Mouse (Mus musculus) retina, embryonic 14.5 days (tissue): ENCODE results near the gene Cbfa2t2.
A peak's percentile ranks its signal among the peaks of the same experiment; 100 is the strongest.

Source experiments
- DNase-seq: peaks from one replicate; pipeline ENCODE4 v3.0.0-alpha.2; 2015; ENCODE audit warnings: low spot score

Cbfa2t2 gene

DNA sequence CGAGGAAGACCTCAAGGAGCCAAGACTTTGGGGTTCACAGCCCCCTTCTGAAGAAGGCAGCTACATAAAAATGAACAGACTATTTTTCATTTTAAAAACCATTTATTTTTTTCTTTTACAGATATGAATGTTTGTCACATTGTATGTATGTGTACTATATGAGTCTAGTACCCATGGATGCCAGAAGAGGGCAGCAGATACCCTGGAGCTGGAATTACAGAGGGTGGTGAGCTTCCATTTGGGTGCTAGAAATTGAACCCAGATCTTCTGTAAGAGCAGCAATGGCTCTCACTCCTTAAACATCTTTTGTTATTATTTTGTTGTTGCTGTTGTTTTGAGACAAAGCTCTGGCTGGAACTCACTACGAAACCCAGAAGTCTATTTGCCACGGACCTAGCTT is 10.8 kb upstream of the Cbfa2t2 start:
- DNase-seq = no peak

DNA sequence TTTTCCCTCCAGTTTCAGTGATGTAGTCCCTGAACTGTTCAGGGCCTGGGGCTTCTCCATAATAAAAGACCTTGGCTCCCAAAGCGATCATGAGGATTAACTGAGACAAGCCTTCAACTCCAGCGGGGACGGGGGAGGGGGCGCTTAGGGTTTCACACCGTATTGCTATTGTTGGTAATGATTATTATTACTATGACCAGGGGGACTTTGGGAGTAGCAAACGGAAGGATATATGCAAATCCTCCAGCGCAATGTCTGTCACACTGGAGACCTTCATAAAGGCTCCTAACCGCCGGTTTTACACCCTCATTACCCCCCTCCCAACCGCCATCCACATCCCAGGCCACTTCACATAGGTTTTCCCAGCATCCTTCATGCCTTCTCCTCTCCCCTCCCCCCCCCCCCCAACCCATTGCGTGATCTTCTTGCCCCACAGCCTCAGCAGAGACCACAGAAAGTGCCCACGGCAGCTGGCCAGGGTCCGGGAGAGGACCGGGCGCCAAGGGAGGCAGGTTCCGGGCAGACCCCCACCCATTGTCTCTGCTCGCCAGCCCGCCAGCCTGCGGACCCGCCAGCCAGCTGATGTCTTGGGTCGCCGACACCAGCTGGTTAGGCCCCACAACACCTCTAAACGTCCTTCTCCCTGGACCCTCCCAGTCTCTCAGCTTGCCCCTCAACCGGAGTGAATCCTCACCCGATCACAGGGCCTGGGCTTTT is 9.9 kb upstream of the Cbfa2t2 start:
- DNase-seq = peak; percentile 69

DNA sequence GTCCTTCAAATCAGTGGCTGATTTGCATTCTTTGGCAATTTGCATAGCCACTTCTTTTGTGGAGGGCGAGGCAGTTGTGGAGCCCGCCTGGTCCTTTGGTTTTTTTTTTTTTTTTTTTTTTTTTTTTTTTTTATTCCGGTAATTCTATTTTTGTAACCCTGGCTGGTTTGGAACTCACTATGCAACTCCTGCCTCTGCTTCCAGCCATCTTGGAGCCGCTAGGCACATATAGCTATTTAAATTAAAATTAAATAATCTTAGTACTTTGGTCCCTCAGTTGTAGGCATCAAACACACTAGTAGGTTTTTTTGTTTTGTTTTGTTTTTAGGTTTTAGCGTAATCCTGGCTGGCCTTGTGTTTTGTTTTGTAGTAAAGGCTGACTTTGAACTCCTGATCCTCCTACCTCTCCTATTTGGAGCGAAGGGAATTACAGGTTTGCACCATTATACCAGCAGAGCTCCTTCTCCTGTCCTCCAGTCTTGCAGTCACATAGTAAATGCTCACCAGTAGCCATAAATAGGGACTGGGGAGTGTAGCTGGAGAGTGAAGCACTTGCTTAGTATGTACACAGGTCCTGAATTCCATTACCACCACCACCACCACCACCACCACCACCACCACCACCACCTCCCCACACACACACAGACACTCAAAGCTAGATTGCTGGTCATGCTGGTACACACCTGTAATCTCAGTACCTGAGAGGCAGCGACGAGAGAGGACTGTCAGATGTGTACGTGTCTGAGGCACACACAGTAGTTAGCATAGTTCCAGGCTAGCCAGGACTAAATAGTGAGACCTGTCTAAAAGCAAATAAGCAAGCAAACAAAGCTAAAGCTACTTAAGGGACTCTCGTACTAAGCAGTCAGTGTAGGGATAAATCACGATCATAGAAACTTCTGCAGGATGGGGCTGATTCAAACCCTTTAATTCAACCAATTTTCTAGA is 9.1 kb upstream of the Cbfa2t2 start:
- no peak for DNase-seq

DNA sequence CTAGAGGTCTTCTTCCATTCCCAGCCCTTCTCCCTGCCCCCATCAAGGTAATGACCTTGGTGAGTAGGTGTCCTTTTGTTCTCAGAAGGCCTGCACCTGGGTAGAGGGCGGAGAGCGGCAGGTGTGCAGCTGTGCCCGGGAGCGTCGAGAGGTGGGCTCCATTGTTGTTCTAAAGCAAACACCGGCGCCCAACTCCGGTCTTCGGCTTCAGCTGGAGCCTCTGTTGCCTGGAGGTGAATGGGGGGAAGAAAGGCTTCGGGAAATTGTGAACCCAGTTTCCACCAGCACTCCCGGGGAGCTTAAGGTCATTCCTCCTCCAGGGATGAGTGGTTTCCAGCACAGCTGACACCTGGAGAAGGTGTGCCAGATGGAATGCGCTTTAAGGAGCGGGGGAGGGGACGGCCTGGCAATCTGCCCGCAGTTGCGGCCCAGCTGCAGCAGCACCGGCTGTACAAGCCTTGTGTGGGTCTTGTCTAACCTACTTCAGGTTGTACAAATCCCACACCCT is 8.4 kb upstream of the Cbfa2t2 start:
- DNase-seq = no peak

DNA sequence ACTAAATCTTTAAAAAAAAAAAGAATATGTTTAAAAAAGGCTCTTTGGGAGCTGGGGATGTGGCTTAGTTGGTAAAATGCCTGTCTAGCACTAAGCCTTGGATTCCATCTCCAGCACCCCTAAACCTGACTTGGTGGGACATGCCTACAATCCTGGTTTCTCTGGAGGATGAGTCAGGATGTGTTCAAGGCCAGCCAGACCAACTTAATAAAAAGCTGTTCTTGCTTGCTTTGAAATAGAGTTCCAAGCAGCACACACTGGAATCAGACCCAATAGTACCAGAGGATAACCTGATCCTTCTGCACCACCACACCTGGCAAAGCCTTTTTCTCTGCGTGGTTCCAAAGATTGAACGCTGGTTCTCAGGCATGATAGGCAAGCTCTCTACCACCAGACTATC is 5.7 kb upstream of the Cbfa2t2 start:
- no peak for DNase-seq

DNA sequence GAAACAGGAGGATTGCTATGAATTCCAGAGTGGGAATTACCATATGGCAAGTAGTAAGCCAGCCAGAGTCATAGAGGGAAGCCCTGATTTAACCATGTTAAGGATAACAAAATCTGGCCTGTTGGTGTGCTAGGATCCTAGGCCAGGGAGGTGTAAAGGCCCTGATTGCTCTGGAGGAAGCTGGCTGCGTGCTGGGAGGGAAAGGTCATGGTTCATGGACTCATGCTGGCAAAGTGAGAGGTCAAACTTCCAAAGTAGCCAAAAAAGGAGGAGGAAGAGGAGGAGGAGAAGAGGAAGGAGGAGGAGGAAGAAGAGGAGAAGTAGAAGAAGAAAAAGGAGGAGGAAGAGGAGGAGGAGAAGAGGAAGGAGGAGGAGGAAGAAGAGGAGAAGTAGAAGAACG is 3.6 kb upstream of the Cbfa2t2 start:
- no peak for DNase-seq

DNA sequence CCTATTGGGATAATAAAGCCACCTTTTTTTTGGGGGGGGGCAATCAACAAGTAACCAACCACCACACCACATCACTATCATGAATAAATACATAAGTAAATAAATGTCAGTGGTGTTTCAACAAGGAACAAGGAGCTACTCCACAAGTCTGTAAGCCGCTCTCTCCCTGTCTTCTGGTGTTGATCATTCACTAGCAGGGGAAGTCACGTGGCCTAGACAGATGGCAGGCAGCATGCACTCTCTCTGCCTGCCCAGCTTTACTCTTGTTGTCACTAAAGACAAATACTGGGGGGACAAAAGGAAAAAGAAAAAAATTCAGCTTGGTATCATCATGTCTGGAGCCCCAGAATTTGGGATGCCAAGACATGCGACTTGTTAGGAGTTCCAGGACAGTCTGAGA is 2.9 kb upstream of the Cbfa2t2 start:
- no peak for DNase-seq

DNA sequence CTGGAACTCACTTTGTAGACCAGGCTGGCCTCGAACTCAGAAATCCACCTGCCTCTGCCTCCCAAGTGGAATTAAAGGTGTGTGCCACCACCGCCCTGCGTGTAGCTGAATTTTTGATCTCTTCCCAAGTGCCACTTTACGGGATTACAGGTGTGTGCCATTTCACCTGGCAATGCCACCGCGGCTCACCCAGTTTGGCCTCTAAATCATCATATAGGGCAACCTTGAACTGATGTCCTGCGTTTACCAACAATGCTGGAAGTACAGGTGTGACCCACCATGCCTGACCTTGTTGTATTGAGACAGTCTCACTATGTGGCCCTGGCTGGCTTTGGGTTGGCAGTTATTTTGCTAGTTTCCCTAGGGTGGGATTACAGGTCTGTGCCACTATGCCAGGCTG is 1.6 kb upstream of the Cbfa2t2 start:
- no peak for DNase-seq

DNA sequence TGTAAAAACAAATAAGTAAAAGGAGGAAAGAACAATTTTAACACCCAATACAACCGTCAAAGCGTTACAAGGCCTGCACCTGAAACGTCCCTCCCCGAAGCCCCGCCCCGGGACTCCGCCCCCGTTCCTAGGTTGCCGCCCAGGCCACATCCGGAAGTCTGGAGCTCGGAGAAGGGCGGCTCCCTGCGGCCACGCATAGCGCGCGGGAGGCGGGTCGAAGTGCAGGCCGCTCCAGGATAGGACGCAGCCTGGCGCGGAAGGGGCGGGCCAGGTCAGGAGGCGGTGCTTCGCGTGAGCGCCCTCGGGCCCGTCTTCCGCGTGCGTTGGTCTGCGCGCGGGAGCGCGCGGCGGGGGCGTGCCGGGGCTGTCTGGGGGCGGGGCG is 214 bp upstream of the Cbfa2t2 start:
- peak; percentile 97 for DNase-seq

DNA sequence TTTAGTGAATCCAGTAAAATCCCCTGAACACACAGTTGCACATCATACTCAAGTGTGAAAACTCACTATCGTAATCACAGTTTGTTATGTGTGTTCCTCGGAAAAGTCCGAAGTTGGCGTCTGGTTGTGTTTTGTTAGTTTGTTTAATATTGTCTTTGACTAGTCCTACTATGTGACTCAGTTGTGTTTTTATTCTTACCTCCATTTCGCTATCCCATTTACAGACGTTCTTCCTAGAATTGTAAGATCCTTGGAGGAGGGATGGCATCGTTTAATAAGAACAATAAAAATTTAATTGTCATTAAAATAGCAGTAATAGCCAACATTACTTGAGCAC is 878 bp downstream of the Cbfa2t2 start:
- no peak for DNase-seq

DNA sequence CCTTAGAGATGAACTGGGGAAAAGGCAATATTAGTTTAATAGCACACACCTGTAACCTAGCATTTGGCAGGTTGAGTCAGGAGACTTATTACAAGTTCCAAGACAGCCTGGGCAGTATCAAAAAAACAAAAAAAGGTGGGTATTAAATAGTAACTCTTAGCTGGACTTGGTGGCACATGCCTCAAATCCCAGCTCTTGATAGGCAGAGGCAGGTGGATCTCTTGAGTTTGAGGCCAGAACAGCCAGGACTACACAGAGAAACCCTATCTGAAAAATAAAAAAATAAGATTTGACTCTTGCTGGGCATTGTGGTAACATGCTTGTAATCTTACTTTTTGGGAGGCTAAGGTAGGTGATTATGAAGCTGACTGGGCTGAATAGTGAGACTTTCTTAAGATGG is 4.2 kb downstream of the Cbfa2t2 start:
- DNase-seq = no peak

DNA sequence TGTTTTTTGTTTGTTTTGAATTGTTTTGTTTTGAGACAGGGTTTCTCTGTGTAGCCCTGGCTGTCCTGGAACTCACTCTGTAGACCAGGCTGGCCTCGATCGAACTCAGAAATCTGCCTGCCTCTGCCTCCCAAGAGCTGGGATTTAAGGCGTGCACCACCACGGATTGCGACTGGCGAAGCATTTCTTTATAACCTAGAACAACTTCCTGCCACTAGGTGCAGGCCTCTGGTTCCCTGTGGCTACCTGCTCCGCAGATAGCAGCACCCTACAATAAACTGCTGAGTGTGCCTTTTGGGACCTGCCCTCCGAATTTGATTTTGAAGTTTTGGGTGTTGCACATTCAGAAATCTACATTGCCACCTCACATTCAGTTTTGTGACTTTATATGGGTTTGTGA is 11.5 kb downstream of the Cbfa2t2 start:
- DNase-seq = no peak

DNA sequence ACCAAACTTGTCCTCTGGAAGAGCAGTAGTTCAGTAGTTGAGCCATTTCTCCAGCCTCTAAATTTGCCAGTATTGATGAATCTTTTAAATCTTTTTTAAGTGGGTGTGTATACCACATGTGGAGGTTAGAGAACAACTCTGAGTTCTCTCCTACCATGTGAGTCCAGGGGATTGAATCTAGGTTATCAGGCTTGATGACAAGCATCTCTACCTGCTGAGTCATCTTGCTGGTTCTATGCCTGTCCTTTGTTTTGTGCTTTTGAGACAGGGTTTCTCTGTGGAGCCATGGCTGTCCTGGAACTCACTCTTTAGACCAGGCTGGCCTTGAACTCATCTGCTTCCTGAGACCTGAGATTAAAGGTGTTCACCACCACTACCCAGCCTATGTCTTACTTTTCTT is 12.4 kb downstream of the Cbfa2t2 start:
- DNase-seq = no peak

DNA sequence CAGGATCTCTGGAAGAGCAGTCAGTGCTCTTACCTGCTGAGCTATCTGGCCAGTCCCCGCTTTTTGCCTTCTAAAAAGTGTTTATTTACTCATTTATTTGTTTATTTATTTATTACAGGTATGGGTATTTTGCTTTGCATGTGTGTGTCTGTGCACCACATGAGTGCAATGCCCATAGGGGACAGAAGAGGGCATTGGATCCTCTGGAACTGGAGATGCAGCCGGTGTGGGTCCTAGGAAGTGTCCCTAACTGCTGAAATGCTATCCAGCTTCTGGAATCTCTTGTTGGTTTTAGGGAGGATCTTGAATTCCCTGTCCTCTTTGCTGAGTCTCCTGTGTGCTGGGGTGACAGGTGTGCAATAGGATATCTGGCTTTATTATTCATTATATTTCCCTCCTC is 16.7 kb downstream of the Cbfa2t2 start:
- no peak for DNase-seq

DNA sequence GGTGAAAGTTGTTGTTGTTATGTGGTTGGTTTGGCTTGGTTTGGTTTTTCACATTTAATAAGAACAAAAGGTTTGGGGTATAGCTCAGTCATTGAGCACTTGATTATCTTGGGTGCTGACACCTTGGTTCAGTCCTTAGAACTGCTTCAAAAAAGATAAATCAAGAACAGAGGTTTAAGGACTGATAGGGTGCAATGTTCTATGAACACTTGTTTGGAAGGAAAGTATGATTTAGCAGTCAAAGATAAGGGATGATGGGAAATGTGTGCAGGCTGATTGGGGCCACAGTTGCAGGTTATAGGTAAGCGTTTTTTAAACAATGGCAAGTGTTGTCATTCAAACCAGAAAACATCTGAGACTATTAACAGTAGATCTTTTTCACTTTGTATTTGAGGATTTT is 17.8 kb downstream of the Cbfa2t2 start:
- no peak for DNase-seq

DNA sequence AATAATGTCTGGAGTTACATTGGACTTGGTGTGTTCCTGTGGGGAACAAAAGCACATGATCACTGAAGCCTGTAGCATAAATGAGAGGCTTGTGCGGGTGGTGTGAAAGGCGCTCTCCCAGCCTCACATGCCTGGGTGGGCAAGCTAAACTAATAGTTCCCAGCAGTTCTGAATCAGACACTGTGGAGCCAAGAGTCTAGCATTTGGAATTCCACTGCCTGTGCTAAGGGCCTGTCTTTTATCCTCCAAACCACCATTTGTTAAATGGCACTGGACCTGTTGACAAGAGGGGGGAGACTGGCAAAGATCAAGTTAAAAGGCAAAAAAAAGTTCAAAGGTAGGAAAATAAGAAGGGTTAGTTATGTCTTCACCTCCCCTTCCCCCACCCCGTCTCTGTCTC is 18.3 kb downstream of the Cbfa2t2 start:
- DNase-seq = peak; percentile 82

DNA sequence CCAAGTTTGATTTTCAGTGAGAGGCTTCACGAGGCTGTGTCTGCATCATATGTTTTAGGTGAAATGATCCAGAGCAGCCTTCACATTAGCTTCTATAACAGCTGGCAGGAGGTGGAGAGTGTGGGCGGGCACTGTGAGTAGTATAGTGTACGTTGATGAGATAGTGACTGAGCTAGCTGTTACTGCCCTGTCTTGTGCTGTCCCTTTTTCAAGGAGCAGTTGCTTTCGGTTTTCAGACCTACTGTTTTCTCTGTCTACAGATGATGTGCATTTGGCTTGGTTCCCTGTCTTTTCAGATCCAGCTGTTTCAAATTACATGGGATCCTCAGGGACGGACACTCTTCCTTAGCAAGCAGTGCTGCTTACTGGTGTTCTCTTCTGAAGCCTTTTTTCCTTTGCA is 19.5 kb downstream of the Cbfa2t2 start:
- no peak for DNase-seq

DNA sequence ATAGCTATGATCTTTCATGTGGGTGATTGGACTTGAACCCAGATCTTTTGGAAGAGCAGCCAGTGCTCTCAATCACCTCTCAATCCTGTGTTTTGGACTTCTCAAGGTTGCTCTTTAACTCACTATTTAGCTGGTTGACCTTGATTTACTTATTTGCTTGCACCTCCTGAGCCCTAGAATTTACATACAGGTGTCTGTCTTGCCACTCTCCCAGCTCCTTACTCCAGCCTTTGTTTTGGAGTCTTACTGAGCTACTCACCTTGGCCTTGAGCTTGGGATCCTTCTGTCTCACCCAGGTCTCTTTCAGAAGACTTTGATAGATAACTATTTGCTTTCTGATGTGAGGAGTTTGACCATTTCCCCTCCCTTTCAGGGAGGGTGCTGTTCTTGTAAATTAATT is 20.3 kb downstream of the Cbfa2t2 start:
- DNase-seq = no peak

DNA sequence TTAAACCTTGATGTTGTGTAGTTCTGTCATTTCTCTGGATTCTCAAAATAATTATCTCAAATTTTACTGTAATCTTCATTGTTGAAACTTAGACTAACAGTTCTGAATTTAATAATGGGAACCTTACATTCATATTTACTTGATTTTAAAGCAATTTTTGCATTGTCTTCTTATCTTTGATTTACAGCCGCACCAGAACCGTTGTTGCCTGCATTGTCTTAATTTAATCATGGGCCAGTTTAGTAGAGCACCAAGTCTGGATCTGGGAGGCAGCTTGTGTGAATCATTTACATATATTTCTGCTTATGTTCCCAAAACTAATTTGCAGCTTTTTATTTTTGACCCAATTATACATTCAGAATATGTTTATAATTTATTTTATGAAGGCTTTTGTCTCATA is 23.0 kb downstream of the Cbfa2t2 start:
- no peak for DNase-seq

DNA sequence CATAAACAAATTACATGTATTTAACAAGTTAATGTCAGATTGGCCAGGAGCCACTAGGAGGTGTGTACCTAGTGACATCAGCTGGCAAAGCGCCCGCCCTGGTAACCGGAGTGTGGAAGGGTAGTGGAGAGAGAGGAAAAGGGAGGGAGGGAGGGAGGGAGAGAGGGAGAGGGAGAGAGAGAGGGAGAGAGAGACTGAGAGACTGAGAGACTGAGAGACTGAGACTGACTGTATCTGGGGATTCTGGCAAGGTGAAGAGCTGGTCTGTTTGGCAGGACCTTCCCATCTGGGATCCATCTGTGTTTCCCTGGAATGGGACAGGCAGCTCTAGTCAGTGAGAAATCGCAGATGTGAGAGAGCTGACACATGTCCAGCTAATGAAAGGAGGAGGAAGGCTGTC is 23.6 kb downstream of the Cbfa2t2 start:
- DNase-seq = peak; percentile 64

DNA sequence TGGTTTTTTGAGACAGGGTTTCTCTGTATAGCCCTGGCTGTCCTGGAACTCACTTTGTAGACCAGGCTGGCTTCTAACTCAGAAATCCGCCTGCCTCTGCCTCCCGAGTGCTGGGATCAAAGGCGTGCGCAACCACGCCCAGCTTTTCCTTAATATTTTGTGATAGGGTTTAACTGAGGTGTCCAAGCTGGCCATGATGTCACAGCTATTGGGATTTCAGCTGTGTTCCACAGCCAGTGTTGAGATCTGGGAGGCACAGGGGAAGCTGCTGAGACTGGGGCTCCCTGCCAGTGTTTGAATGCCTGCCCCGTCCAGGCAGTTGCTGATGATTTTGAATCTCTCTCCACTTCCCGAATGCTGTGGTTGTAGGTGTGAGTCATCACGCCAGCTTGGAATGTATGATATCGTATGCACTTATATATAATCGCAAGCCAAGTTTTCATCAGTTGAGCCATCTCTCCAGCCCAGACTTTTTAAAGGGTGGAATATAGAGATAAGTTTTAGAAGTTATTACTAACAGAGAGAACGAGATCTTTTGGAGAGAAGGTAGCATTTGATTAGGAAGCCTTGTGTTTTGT is 27.4 kb downstream of the Cbfa2t2 start:
- DNase-seq = no peak

DNA sequence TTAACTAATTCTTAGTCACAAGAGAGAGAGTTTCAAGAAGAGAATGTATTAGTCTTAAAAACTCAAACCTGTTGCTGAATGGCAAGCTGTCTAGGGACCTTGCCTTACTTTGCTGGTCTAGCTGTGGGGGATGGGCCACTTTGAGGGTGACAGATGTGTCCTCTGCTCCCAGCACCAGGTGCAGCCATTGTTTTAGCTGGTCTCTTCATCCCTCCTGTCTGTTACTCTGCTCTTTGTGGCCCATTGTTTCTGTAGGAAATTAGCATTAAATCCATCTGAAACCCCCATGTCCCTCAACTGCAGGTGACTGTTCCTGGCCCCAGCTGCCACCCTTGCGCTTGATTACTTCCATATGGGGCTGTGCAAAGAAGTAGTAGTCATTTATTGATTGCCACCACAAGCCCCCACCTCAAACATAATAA is 29.6 kb downstream of the Cbfa2t2 start:
- DNase-seq = peak; percentile 79

DNA sequence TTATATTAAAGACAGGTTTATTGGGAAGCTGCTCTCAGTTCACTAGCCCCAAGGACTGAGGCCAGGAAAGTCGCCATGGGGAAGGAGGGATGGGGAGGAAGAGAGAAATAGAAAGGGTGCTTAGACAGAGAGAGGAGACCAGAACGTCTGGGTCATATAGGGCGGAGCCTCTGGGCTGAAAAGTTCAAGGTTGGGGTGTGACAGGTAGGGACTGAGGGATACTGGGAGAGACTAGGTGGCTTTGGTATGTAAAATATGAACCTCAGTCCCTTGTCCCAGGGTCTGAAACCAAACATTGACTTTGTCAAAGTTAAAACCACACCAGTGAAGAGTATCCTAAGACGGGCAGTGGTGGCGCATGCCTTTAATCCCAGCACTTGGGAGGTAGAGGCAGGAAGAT is 30.9 kb downstream of the Cbfa2t2 start:
- DNase-seq = no peak
